ENCODE assay signal across 29 mouse cellular contexts in the genomic region with DNA sequence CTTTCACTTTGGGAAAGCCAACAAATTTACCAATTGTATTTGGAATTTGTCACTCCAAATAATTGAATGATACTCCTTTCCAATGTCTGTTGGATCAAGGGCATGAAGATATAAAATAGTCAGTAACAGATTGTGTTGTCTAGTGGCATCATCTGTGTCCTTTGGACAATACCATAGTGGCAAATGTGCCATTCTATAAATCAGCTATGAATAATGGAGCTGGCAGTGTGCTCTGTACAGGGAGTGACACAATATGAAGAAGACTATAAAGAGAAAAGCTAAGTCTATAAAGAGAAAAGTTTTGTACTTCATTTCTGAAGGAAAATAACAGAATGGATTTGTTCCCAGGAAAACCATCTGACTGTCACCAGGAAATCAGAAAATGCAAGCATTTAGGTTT.
"Had no signal": no experiment of that assay in that cellular context is flagged by ENCODE, and none has a peak within 500 bp of the region (broad histone marks: within the 10 kb centered on the region; RNA-seq: fewer than 3 reads in every experiment).

No protein-coding gene starts in this region.

- H3K27ac ChIP-seq: embryonic facial prominence, embryonic 10.5 days; embryonic facial prominence, embryonic 12.5 days; embryonic facial prominence, embryonic 13.5 days; embryonic facial prominence, embryonic 15.5 days; forebrain, embryonic 10.5 days; forebrain, embryonic 12.5 days; forebrain, embryonic 13.5 days; forebrain, embryonic 15.5 days; gastrocnemius, adult 2 months; heart, adult 2 months; heart, embryonic 10.5 days had no signal

- H3K36me3 ChIP-seq: embryonic facial prominence, embryonic 10.5 days; embryonic facial prominence, embryonic 12.5 days; embryonic facial prominence, embryonic 13.5 days; embryonic facial prominence, embryonic 15.5 days; forebrain, embryonic 10.5 days; forebrain, embryonic 12.5 days; forebrain, embryonic 15.5 days; heart, embryonic 10.5 days had no signal

- ATAC-seq: forebrain, embryonic 13.5 days; forebrain, embryonic 14.5 days; forebrain, embryonic 15.5 days; forebrain, embryonic 16.5 days had no signal

- H3K4me2 ChIP-seq: embryonic facial prominence, embryonic 12.5 days; embryonic facial prominence, embryonic 13.5 days; embryonic facial prominence, embryonic 15.5 days; forebrain, embryonic 12.5 days; forebrain, embryonic 13.5 days; forebrain, embryonic 15.5 days; heart, embryonic 11.5 days had no signal

- DNase-seq: cerebellum, adult 8-10 months; cerebellum, adult 9-10 months; cerebellum, adult 9-11 months; cerebellum, postnatal 10 days; cerebellum, postnatal 14 days; cerebellum, postnatal 25 days; cerebellum, postnatal 36 days; embryo, embryonic 11 days; gastrocnemius, adult 2 months; gastrocnemius, postnatal 10 days; gastrocnemius, postnatal 14 days; gastrocnemius, postnatal 25 days; gastrocnemius, postnatal 36 days; heart, adult 11 months; heart, adult 18-20 months; heart, adult 2 months had no signal

- H3K9me3 ChIP-seq: embryonic facial prominence, embryonic 10.5 days; embryonic facial prominence, embryonic 12.5 days; embryonic facial prominence, embryonic 13.5 days; embryonic facial prominence, embryonic 15.5 days; forebrain, embryonic 10.5 days; forebrain, embryonic 12.5 days; forebrain, embryonic 13.5 days; forebrain, embryonic 15.5 days; heart, embryonic 10.5 days had no signal

- H3K27me3 ChIP-seq: embryonic facial prominence, embryonic 12.5 days; embryonic facial prominence, embryonic 13.5 days; embryonic facial prominence, embryonic 15.5 days; forebrain, embryonic 12.5 days; forebrain, embryonic 13.5 days; forebrain, embryonic 15.5 days had no signal

- H3K9ac ChIP-seq: embryonic facial prominence, embryonic 12.5 days; embryonic facial prominence, embryonic 13.5 days; embryonic facial prominence, embryonic 15.5 days; forebrain, embryonic 12.5 days; forebrain, embryonic 13.5 days; forebrain, embryonic 15.5 days had no signal

- H3K4me1 ChIP-seq: embryonic facial prominence, embryonic 10.5 days; embryonic facial prominence, embryonic 12.5 days; embryonic facial prominence, embryonic 13.5 days; embryonic facial prominence, embryonic 15.5 days; forebrain, embryonic 10.5 days; forebrain, embryonic 12.5 days; forebrain, embryonic 13.5 days; forebrain, embryonic 15.5 days; heart, embryonic 10.5 days had no signal

- H3K4me3 ChIP-seq: embryonic facial prominence, embryonic 10.5 days; embryonic facial prominence, embryonic 12.5 days; embryonic facial prominence, embryonic 13.5 days; embryonic facial prominence, embryonic 15.5 days; erythroblast, embryonic 14.5 days; forebrain, embryonic 10.5 days; forebrain, embryonic 12.5 days; forebrain, embryonic 13.5 days; forebrain, embryonic 15.5 days; gastrocnemius, adult 2 months; heart, adult 2 months; heart, embryonic 10.5 days had no signal
